20 mouse cellular contexts compared by ENCODE assay signal in the genomic region with DNA sequence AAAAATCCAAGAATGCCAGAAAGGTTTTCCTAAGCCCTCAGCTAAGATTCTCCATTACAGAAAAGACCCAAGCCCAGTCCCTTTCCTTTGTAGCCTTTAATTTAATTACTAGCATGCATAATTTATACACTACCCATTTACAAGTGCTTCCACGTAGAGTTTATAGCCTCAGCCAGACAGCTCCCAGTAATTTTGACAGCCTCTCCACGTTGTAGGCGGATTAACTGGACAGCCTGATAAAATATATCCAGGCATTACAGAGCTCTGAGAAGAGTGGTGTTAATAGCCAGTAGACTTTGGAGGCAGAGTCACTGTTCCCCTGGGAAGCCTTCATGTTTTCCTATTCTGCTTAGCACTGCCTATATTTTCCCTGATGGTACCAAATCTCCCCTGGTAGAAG.
A peak's percentile ranks its signal among the peaks of the same experiment; 100 is the strongest.
DNase-seq lines count a peak whose midpoint lies in the region; ATAC-seq lines count a peak whose summit lies in the region.
"Had no signal": no experiment of that assay in that cellular context is flagged by ENCODE, and none has a peak within 500 bp of the region (broad histone marks: within the 10 kb centered on the region; RNA-seq: fewer than 3 reads in every experiment).

No protein-coding gene starts in this region.

- H3K4me2 ChIP-seq in hindbrain, embryonic 12.5 days (replicated peaks) = no peak overlapping the region
- no peak overlapping the region for H3K4me2 ChIP-seq in hindbrain, embryonic 14.5 days (replicated peaks)
- H3K4me2 ChIP-seq in neural tube, embryonic 12.5 days (replicated peaks) = no peak overlapping the region
- no peak overlapping the region for H3K4me2 ChIP-seq in midbrain, embryonic 13.5 days (replicated peaks)
- no peak overlapping the region for H3K4me2 ChIP-seq in neural tube, embryonic 13.5 days
- no peak overlapping the region for H3K4me2 ChIP-seq in forebrain, embryonic 12.5 days
- H3K4me2 ChIP-seq: embryonic facial prominence, embryonic 15.5 days; forebrain, embryonic 15.5 days; heart, embryonic 13.5 days; hindbrain, embryonic 15.5 days had no signal

- DNase-seq in hindbrain, embryonic 14.5 days (ENCODE audit: low spot score) = no peak
- DNase-seq in neural tube, embryonic 10.5 days (ENCODE audit: extremely low spot score, low spot score) = no peak
- DNase-seq: adrenal gland, adult 2 months; cerebellum, adult 18-20 months; cerebellum, adult 9-11 months; cerebellum, postnatal 36 days; gastrocnemius, postnatal 36 days; heart, postnatal 36 days had no signal

- H3K4me3 ChIP-seq in hindbrain, embryonic 12.5 days = no peak overlapping the region
- no peak overlapping the region for H3K4me3 ChIP-seq in hindbrain, embryonic 14.5 days (replicated peaks; ENCODE audit: low read length)
- no peak overlapping the region for H3K4me3 ChIP-seq in neural tube, embryonic 12.5 days
- no peak overlapping the region for H3K4me3 ChIP-seq in midbrain, embryonic 13.5 days (replicated peaks)
- H3K4me3 ChIP-seq in neural tube, embryonic 13.5 days = no peak overlapping the region
- H3K4me3 ChIP-seq in forebrain, embryonic 12.5 days (replicated peaks) = no peak overlapping the region
- H3K4me3 ChIP-seq: embryonic facial prominence, embryonic 15.5 days; erythroblast, embryonic 14.5 days; forebrain, embryonic 10.5 days; forebrain, embryonic 15.5 days; heart, embryonic 13.5 days; hindbrain, embryonic 15.5 days had no signal

- no peak overlapping the region for H3K27ac ChIP-seq in hindbrain, embryonic 12.5 days
- H3K27ac ChIP-seq in hindbrain, embryonic 14.5 days = no peak overlapping the region
- H3K27ac ChIP-seq in neural tube, embryonic 12.5 days = no peak overlapping the region
- no peak overlapping the region for H3K27ac ChIP-seq in midbrain, embryonic 13.5 days
- peak overlapping the region; percentile 71 for H3K27ac ChIP-seq in neural tube, embryonic 13.5 days (replicated peaks)
- no peak overlapping the region for H3K27ac ChIP-seq in forebrain, embryonic 12.5 days
- H3K27ac ChIP-seq: embryonic facial prominence, embryonic 15.5 days; forebrain, embryonic 10.5 days; forebrain, embryonic 15.5 days; heart, embryonic 13.5 days; hindbrain, embryonic 15.5 days had no signal

- H3K9me3 ChIP-seq in hindbrain, embryonic 12.5 days (replicated peaks) = no peaks in the 10 kb centered on the region; the same call in 1 of the 2 replicates
- no peaks in the 10 kb centered on the region for H3K9me3 ChIP-seq in hindbrain, embryonic 14.5 days (ENCODE audit: control insufficient read depth, low read length)
- no peaks in the 10 kb centered on the region for H3K9me3 ChIP-seq in neural tube, embryonic 12.5 days
- H3K9me3 ChIP-seq in midbrain, embryonic 13.5 days = no peaks in the 10 kb centered on the region; the same call in 1 of the 2 replicates
- 0 out of 2 replicates have a peak, but pooled peaks cover 4% of the 10 kb centered on the region for H3K9me3 ChIP-seq in neural tube, embryonic 13.5 days
- H3K9me3 ChIP-seq in forebrain, embryonic 12.5 days = no peaks in the 10 kb centered on the region
- H3K9me3 ChIP-seq: embryonic facial prominence, embryonic 15.5 days; forebrain, embryonic 10.5 days; forebrain, embryonic 15.5 days; heart, embryonic 13.5 days; hindbrain, embryonic 15.5 days had no signal

- no peaks in the 10 kb centered on the region for H3K27me3 ChIP-seq in hindbrain, embryonic 12.5 days
- no peaks in the 10 kb centered on the region for H3K27me3 ChIP-seq in hindbrain, embryonic 14.5 days (ENCODE audit: control insufficient read depth, insufficient read depth, low read length)
- no peaks in the 10 kb centered on the region for H3K27me3 ChIP-seq in neural tube, embryonic 12.5 days (replicated peaks)
- no peaks in the 10 kb centered on the region for H3K27me3 ChIP-seq in midbrain, embryonic 13.5 days
- no peaks in the 10 kb centered on the region for H3K27me3 ChIP-seq in neural tube, embryonic 13.5 days
- no peaks in the 10 kb centered on the region for H3K27me3 ChIP-seq in forebrain, embryonic 12.5 days
- H3K27me3 ChIP-seq: embryonic facial prominence, embryonic 15.5 days; forebrain, embryonic 15.5 days; heart, embryonic 13.5 days; hindbrain, embryonic 15.5 days had no signal

- peak; percentile 48; the same call in 1 of the 2 replicates for ATAC-seq in hindbrain, embryonic 12.5 days (ENCODE audit: low FRiP score)
- no peak for ATAC-seq in hindbrain, embryonic 14.5 days (ENCODE audit: low FRiP score)
- ATAC-seq in neural tube, embryonic 12.5 days (ENCODE audit: low FRiP score, low read depth) = peak; percentile 79
- peak; percentile 67 for ATAC-seq in midbrain, embryonic 13.5 days
- ATAC-seq in neural tube, embryonic 13.5 days (ENCODE audit: low read depth) = peak; percentile 88
- ATAC-seq in CD4-positive, CD25-positive, alpha-beta regulatory T cell, adult 4 months = no peak
- ATAC-seq in forebrain, embryonic 12.5 days (ENCODE audit: low FRiP score) = no peak
- ATAC-seq: forebrain, embryonic 15.5 days had no signal

- H3K36me3 ChIP-seq in hindbrain, embryonic 12.5 days = no peaks in the 10 kb centered on the region
- H3K36me3 ChIP-seq in hindbrain, embryonic 14.5 days (replicated peaks; ENCODE audit: control insufficient read depth, insufficient read depth) = no peaks in the 10 kb centered on the region
- no peaks in the 10 kb centered on the region for H3K36me3 ChIP-seq in neural tube, embryonic 12.5 days
- no peaks in the 10 kb centered on the region for H3K36me3 ChIP-seq in midbrain, embryonic 13.5 days
- H3K36me3 ChIP-seq in neural tube, embryonic 13.5 days = no peaks in the 10 kb centered on the region
- no peaks in the 10 kb centered on the region for H3K36me3 ChIP-seq in forebrain, embryonic 12.5 days (replicated peaks)
- H3K36me3 ChIP-seq: embryonic facial prominence, embryonic 15.5 days; forebrain, embryonic 10.5 days; forebrain, embryonic 15.5 days; heart, embryonic 13.5 days; hindbrain, embryonic 15.5 days had no signal

- WGBS in hindbrain, embryonic 12.5 days = 53% methylated on average over 3 of the region's 3 CpGs
- 38% methylated on average over 3 of the region's 3 CpGs for WGBS in hindbrain, embryonic 14.5 days
- 28% methylated on average over 3 of the region's 3 CpGs for whole genome bisulfite sequencing in neural tube, embryonic 12.5 days
- WGBS in midbrain, embryonic 13.5 days = 48% methylated on average over 3 of the region's 3 CpGs
- 11% methylated on average over 3 of the region's 3 CpGs for WGBS in neural tube, embryonic 13.5 days
- WGBS in forebrain, embryonic 12.5 days = 50% methylated on average over 3 of the region's 3 CpGs

- H3K4me1 ChIP-seq in hindbrain, embryonic 12.5 days = no peaks in the 10 kb centered on the region
- H3K4me1 ChIP-seq in hindbrain, embryonic 14.5 days (replicated peaks; ENCODE audit: control insufficient read depth, insufficient read depth, low read length) = no peaks in the 10 kb centered on the region
- H3K4me1 ChIP-seq in neural tube, embryonic 12.5 days = no peaks in the 10 kb centered on the region
- H3K4me1 ChIP-seq in midbrain, embryonic 13.5 days (replicated peaks) = 0 out of 2 replicates have a peak, but pooled peaks cover 4% of the 10 kb centered on the region
- peaks cover 12% of the 10 kb centered on the region for H3K4me1 ChIP-seq in neural tube, embryonic 13.5 days (replicated peaks)
- H3K4me1 ChIP-seq in forebrain, embryonic 12.5 days = no peaks in the 10 kb centered on the region
- H3K4me1 ChIP-seq: embryonic facial prominence, embryonic 15.5 days; forebrain, embryonic 10.5 days; forebrain, embryonic 15.5 days; heart, embryonic 13.5 days; hindbrain, embryonic 15.5 days had no signal

- H3K9ac ChIP-seq in hindbrain, embryonic 12.5 days = no peak overlapping the region
- no peak overlapping the region for H3K9ac ChIP-seq in hindbrain, embryonic 14.5 days
- H3K9ac ChIP-seq in neural tube, embryonic 12.5 days = no peak overlapping the region
- H3K9ac ChIP-seq in midbrain, embryonic 13.5 days (replicated peaks) = no peak overlapping the region
- H3K9ac ChIP-seq in neural tube, embryonic 13.5 days = no peak overlapping the region
- no peak overlapping the region for H3K9ac ChIP-seq in forebrain, embryonic 12.5 days
- H3K9ac ChIP-seq: embryonic facial prominence, embryonic 15.5 days; forebrain, embryonic 15.5 days; heart, embryonic 13.5 days; hindbrain, embryonic 15.5 days had no signal

Comparison
In these comparisons a context has a peak if more than half of its experiments do, and no peak if none do; other contexts are left out.
1. ATAC-seq: peak in hindbrain, embryonic 12.5 days (single experiment), neural tube, embryonic 12.5 days (single experiment), midbrain, embryonic 13.5 days (single experiment) and neural tube, embryonic 13.5 days (single experiment); none in hindbrain, embryonic 14.5 days (single experiment), CD4-positive, CD25-positive, alpha-beta regulatory T cell, adult 4 months (single experiment) and forebrain, embryonic 12.5 days (single experiment).